In the genomic region with DNA sequence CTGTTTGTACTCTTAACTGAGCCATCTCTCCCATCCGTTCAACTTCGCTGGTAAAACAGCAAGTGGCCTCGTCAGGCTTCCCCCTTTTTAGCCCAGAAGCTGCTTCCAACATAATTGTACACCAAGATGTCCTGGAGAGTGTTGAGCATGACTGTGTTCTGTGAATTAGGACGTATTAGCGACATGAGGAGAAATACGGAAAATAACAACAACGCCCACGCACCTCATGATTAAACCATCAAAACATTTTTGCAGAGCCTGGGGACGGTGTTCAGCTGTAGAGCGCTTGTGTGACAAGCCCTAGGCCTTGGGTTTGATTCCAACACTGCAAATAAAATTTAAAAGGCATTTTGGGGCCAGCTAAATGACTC, we compare ENCODE assay signal across 7 mouse cellular contexts. TPM values are rescaled to one million over a fixed set of nuclear protein-coding genes. Genes with fewer than 3 reads are reported as not detected.
DNase-seq lines count a peak whose midpoint lies in the region; ATAC-seq and TF ChIP-seq lines count a peak whose summit lies in the region.

No protein-coding gene starts in this region.

- no peaks in the 10 kb centered on the region for H3K36me3 ChIP-seq in C2C12 (ENCODE audit: control insufficient read depth, insufficient read depth)
- no peaks in the 10 kb centered on the region for H3K36me3 ChIP-seq in embryonic facial prominence, embryonic 13.5 days
- H3K36me3 ChIP-seq in hindbrain, embryonic 10.5 days = no peaks in the 10 kb centered on the region
- no peaks in the 10 kb centered on the region for H3K36me3 ChIP-seq in liver, postnatal 0 days (replicated peaks; ENCODE audit: insufficient read depth, low read length)
- no peaks in the 10 kb centered on the region for H3K36me3 ChIP-seq in stomach, postnatal 0 days (ENCODE audit: control insufficient read depth, insufficient read depth, low read length)

- H3K4me1 ChIP-seq in embryonic facial prominence, embryonic 13.5 days = peaks cover 22% of the 10 kb centered on the region
- peaks cover 22% of the 10 kb centered on the region for H3K4me1 ChIP-seq in hindbrain, embryonic 10.5 days (replicated peaks)
- H3K4me1 ChIP-seq in liver, postnatal 0 days (ENCODE audit: insufficient read depth) = peaks cover 16% of the 10 kb centered on the region
- H3K4me1 ChIP-seq in stomach, postnatal 0 days (replicated peaks; ENCODE audit: control insufficient read depth, insufficient read depth) = no peaks in the 10 kb centered on the region

- peaks cover 40% of the 10 kb centered on the region for H3K79me2 ChIP-seq in C2C12 (ENCODE audit: control insufficient read depth, insufficient read depth)

- no peaks in the 10 kb centered on the region for H3K27me3 ChIP-seq in C2C12 (ENCODE audit: control insufficient read depth, insufficient read depth, insufficient read length)
- H3K27me3 ChIP-seq in embryonic facial prominence, embryonic 13.5 days = no peaks in the 10 kb centered on the region
- H3K27me3 ChIP-seq in hindbrain, embryonic 10.5 days (ENCODE audit: insufficient read depth, poor library complexity, severe bottlenecking) = no peaks in the 10 kb centered on the region
- H3K27me3 ChIP-seq in liver, postnatal 0 days (ENCODE audit: insufficient read depth, low read length) = no peaks in the 10 kb centered on the region
- no peaks in the 10 kb centered on the region for H3K27me3 ChIP-seq in stomach, postnatal 0 days (ENCODE audit: control insufficient read depth, insufficient read depth, low read length)

- peak overlapping the region; percentile 76 for H3K4me2 ChIP-seq in embryonic facial prominence, embryonic 13.5 days
- H3K4me2 ChIP-seq in liver, postnatal 0 days (ENCODE audit: low read depth, low read length) = peak overlapping the region; percentile 99
- peak overlapping the region; percentile 91 for H3K4me2 ChIP-seq in stomach, postnatal 0 days (replicated peaks; ENCODE audit: low read depth)

- H3ac ChIP-seq in C2C12 (ENCODE audit: control insufficient read depth, insufficient read length, low read depth) = no peak overlapping the region

- H3K4me3 ChIP-seq in C2C12 (ENCODE audit: insufficient read depth, poor library complexity, severe bottlenecking) = peak overlapping the region; percentile 49
- H3K4me3 ChIP-seq in embryonic facial prominence, embryonic 13.5 days = peak overlapping the region; percentile 92
- peak overlapping the region; percentile 76 for H3K4me3 ChIP-seq in hindbrain, embryonic 10.5 days
- H3K4me3 ChIP-seq in liver, postnatal 0 days (ENCODE audit: low read depth, low read length) = peak overlapping the region; percentile 90
- H3K4me3 ChIP-seq in stomach, postnatal 0 days (ENCODE audit: low read depth, low read length) = peak overlapping the region; percentile 79

- peak overlapping the region; percentile 95 for H3K27ac ChIP-seq in embryonic facial prominence, embryonic 13.5 days
- peak overlapping the region; percentile 96 for H3K27ac ChIP-seq in hindbrain, embryonic 10.5 days
- peak overlapping the region; percentile 97 for H3K27ac ChIP-seq in liver, postnatal 0 days (ENCODE audit: low read depth)
- H3K27ac ChIP-seq in stomach, postnatal 0 days (replicated peaks) = peak overlapping the region; percentile 96

- no peaks in the 10 kb centered on the region for H3K9me3 ChIP-seq in embryonic facial prominence, embryonic 13.5 days
- no peaks in the 10 kb centered on the region for H3K9me3 ChIP-seq in hindbrain, embryonic 10.5 days
- no peaks in the 10 kb centered on the region for H3K9me3 ChIP-seq in liver, postnatal 0 days (ENCODE audit: low read length)
- no peaks in the 10 kb centered on the region for H3K9me3 ChIP-seq in stomach, postnatal 0 days (ENCODE audit: control insufficient read depth, low read length)

- peak; percentile 70 for DNase-seq in 3T3-L1 (ENCODE audit: low read depth, low spot score)
- DNase-seq in hindbrain, embryonic 10.5 days (ENCODE audit: low spot score) = no peak
- no peak for DNase-seq in liver, postnatal 0 days
- DNase-seq in stomach, postnatal 0 days (ENCODE audit: low spot score) = no peak
- no peak for DNase-seq in thymus, adult 18-20 months

- peak overlapping the region; percentile 94 for H3K9ac ChIP-seq in embryonic facial prominence, embryonic 13.5 days
- H3K9ac ChIP-seq in liver, postnatal 0 days (replicated peaks) = peak overlapping the region; percentile 96
- H3K9ac ChIP-seq in stomach, postnatal 0 days (ENCODE audit: low read length) = peak overlapping the region; percentile 94

- H3K79me3 ChIP-seq in C2C12 (ENCODE audit: low read depth) = peaks cover 21% of the 10 kb centered on the region

- no peak for ATAC-seq in embryonic facial prominence, embryonic 13.5 days (ENCODE audit: insufficient number of reproducible peaks, insufficient read depth, low FRiP score, low TSS enrichment, low read depth)
- ATAC-seq in liver, postnatal 0 days = no peak
- ATAC-seq in stomach, postnatal 0 days (ENCODE audit: low FRiP score, low TSS enrichment) = 0 out of 2 replicates have a peak, but pooled peaks have one; percentile 13

- 20% methylated on average over 10 of the region's 10 CpGs for WGBS in embryonic facial prominence, embryonic 13.5 days
- WGBS in hindbrain, embryonic 10.5 days = 27% methylated on average over 10 of the region's 10 CpGs
- WGBS in liver, postnatal 0 days (ENCODE audit: insufficient replicate concordance) = 26% methylated on average over 10 of the region's 10 CpGs
- 22% methylated on average over 10 of the region's 10 CpGs for WGBS in stomach, postnatal 0 days

- TF ChIP-seq CTCF in C2C12 (IDR thresholded peaks at IDR 0.05; ENCODE audit: control insufficient read depth, insufficient read depth, insufficient read length) = no peak
- no peak for TF ChIP-seq CTCF in liver, postnatal 0 days (IDR thresholded peaks at IDR 0.05; ENCODE audit: low read depth)
- no peak for TF ChIP-seq CTCF in stomach, postnatal 0 days (IDR thresholded peaks at IDR 0.05; ENCODE audit: low read depth)

- TF ChIP-seq EP300 in liver, postnatal 0 days (IDR thresholded peaks at IDR 0.05; ENCODE audit: low read depth) = no peak
- no peak for TF ChIP-seq EP300 in stomach, postnatal 0 days (optimal IDR thresholded peaks at IDR 0.05)

TF ChIP-seq in C2C12, 6 proteins besides CTCF, POLR2A, EP300 and RAD21:
- TF ChIP-seq CEBPB (IDR thresholded peaks at IDR 0.05; ENCODE audit: low read depth) (no peak), MYOG (IDR thresholded peaks at IDR 0.05; ENCODE audit: control insufficient read depth, extremely low read depth, insufficient read length) (no peak), MAX (IDR thresholded peaks at IDR 0.05) (no peak), MYOD1 (IDR thresholded peaks at IDR 0.05; ENCODE audit: control insufficient read depth, insufficient read length, low read depth) (no peak), FOSL1 (IDR thresholded peaks at IDR 0.05; ENCODE audit: insufficient read depth, low read length, poor library complexity, severe bottlenecking) (no peak), USF1 (IDR thresholded peaks at IDR 0.05; ENCODE audit: low read depth) (no peak)

RNA-seq across cellular contexts. Expression of gene Crtc3, which starts 0.5 kb away (rescaled TPM):
- polyA plus RNA-seq in C2C12 (2012; fragmentation: generic; extraction: Trizol) = 6.4 TPM
- polyA plus RNA-seq in embryonic facial prominence, embryonic 13.5 days (2015; fragmentation: Nextera tagmentation; extraction: Ambion mirVana) = 26.2 and 27.6 TPM in 2 replicates
- 8.1 and 10.1 TPM in 2 replicates for polyA plus RNA-seq in hindbrain, embryonic 10.5 days (2016; fragmentation: Nextera tagmentation; extraction: Ambion mirVana)
- 4.1 and 5.4 TPM in 2 replicates for polyA plus RNA-seq in liver, postnatal 0 days (2015; fragmentation: Nextera tagmentation; extraction: Ambion mirVana)
- polyA plus RNA-seq in stomach, postnatal 0 days (2015; fragmentation: Nextera tagmentation; extraction: Ambion mirVana) = 8.8 and 10.1 TPM in 2 replicates
